Mouse (Mus musculus): ENCODE results near the gene Hspa1b.

Hspa1b gene

GRCm38 (mm10) chr17:34927306-34928019 is 31.6 kb downstream of the Hspa1b start:
- DNase-seq, result peak in 1 of 2 experiments; percentile 37

DNA sequence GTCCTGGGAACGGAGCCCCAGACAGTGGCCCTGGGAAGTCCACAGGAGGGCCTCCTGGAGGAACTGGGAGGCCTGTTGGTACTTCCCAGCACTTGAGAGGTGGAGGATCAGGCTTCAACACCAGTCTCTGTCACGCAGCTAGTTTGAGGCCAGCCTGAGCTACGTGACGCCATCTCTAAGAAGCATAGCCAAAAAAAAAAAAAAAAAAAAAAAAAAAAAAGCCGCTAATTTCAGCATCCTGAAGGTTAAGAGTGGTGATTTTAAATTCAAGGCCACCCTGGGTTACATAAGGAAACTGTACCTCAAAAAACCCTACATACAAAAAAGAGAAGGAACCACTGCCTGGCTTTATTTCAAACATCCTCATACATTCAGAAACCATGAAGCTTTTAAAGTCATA is 34.8 kb downstream of the Hspa1b start:
- DNase-seq, result no peak

GRCm38 (mm10) chr17:34922939-34923338 is 36.1 kb downstream of the Hspa1b start:
- no peak for DNase-seq

DNA sequence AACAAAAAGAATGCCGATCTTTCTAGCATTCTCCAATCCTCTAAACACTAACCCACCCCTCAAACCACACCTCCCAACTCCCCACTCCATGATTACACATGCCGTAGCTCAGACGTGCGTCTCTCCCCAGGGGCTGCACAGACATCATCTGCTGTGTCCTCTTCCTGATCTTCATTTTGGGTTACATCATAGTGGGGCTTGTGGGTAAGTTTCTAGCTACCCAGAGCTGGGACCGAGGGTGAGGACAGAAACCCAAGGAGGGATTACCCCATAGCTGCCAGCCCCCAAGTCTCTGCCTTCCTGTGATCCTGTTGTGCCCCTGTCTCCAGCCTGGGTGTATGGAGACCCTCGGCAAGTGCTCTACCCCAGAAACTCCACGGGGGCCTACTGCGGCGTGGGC is 41.9 kb downstream of the Hspa1b start:
- no peak for DNase-seq

DNA sequence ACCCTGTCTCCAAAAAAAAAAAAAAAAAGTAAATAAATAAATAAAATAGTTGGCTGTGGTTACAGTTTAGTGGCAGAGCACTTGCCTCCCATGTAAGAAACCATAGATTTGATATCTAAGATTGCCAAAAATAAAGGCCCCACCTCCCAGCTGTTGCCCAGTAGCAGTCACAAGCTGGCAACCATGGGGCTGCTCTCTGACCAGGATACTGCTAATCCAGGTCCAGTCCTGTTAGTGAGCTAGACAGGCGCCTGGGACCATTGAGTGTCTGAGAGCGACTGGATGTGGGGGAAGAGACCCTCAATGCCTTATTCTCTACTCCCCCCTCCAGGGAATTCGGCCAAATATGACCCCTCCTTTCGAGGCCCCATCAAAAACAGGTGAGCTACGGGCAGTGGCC is 42.7 kb downstream of the Hspa1b start:
- DNase-seq, result no peak

- DNase-seq, result peak in 1 of 2 experiments; percentile 64
Observed at GRCm38 (mm10) chr17:34915410-34915831, 43.6 kb downstream of the Hspa1b start.

DNA sequence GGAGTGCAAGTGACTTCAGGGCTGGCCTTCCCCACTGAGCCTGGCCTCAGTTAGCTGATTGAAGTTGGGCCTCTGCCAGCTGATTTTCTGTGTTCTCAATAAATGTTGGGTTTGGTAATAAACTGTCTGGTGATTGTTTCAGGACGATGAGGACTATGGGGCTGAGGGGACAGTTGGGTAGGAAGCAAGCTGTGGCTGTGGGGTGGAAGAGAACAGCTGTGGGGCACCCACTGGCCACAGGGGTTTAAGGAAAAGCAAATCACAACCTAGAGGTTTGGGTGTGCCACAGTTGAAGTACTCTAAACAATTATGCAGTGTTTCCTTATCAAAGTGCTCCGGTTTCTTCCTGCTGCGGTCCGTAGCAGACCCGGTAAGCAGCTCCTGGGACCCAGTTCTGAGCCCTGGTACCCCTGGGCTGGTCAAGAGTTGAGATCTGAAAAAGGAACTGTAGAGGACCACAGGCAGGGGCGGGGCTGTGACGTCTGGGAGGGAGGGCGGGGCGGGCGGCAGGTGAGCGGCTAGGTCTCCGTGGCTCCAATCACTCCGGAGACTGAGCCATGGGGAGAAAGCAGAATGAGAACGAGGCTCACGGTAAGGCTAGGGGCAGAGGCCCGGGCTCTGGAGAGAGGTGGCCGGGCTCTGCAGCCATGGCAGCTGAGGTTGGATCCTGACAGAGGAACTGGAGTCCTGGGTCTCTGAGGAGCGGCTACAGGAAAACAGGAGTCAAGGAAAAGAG is 44.9 kb downstream of the Hspa1b start, which contains the start of gene Slc44a4:
Slc44a4 (plus strand) TSS at position 537 of the 736 bp plus-strand sequence.
- no peak for DNase-seq

- DNase-seq, result peak; percentile 80 to 85
Observed at GRCm38 (mm10) chr17:34911945-34912351, 47.1 kb downstream of the Hspa1b start.

DNA sequence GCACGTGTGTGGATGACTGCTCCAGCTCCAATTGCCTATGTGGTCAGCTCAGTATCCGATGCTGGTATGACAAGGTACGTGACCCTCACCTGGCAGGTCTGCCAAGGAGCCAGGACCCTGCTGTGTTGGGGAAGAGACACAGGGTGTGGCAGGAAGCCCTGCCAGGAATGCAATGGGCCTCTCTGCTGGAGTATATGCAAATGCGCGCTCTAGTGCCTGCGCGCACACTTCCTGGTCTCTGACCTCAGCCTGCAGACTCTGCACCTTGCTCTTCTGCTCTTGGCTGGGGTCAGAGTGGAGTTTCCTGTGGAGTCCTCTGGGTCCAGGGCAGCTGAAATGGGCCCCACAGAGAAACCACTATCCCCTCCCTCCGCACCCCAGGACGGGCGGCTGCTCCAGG is 48.1 kb downstream of the Hspa1b start:
- DNase-seq, result no peak

All from lung, adult 18-20 months (tissue).